Mouse (Mus musculus) small intestine, adult 2 months (tissue): ENCODE data around the gene Hirip3. TPM values are rescaled to one million over a fixed set of nuclear protein-coding genes. Genes with fewer than 3 reads are reported as not detected.

Experiments used
- H3K27ac ChIP-seq: fragments of 200-500 bp; 2 replicates; pipeline ENCODE4 v1.5.1; 2012; ENCODE audit warnings: low read depth, low read length, control low read depth, inconsistent platforms; ENCODE audit not compliant: insufficient read depth
- H3K27me3 ChIP-seq: fragments of 200-500 bp; 2 replicates; pipeline ENCODE4 v1.6.1; 2012; ENCODE audit warnings: mild to moderate bottlenecking, moderate library complexity, low read length, inconsistent platforms; ENCODE audit not compliant: control insufficient read depth, insufficient read depth
- H3K36me3 ChIP-seq: fragments of 200-500 bp; 2 replicates; pipeline ENCODE4 v1.6.1; 2012; ENCODE audit warnings: mild to moderate bottlenecking, low read length, control low read depth, inconsistent platforms; ENCODE audit not compliant: control insufficient read depth, insufficient read depth
- H3K4me1 ChIP-seq: fragments of 200-500 bp; 2 replicates; pipeline ENCODE4 v1.6.1; 2012; ENCODE audit warnings: low read length, inconsistent platforms, mixed read lengths; ENCODE audit not compliant: control insufficient read depth, insufficient read depth, insufficient read length
- H3K4me3 ChIP-seq: fragments of 200-500 bp; 2 replicates; pipeline ENCODE4 v1.5.1; 2012; ENCODE audit warnings: low read depth, mild to moderate bottlenecking, control low read depth, inconsistent platforms, low read length, moderate library complexity
- CTCF ChIP-seq: fragments of 200-500 bp; IDR thresholded peaks from 2 replicates; pipeline ENCODE4 v1.5.1; 2012; ENCODE audit warnings: low read depth, mild to moderate bottlenecking, control low read depth, inconsistent platforms, low read length, moderate library complexity, mixed read lengths; ENCODE audit not compliant: insufficient replicate concordance, insufficient read length; ENCODE audit errors: extremely low read depth
- POLR2A ChIP-seq: fragments of 200-500 bp; IDR thresholded peaks from 2 replicates; pipeline ENCODE4 v1.6.1; 2012; ENCODE audit warnings: low read depth, mild to moderate bottlenecking, control low read depth, inconsistent platforms, low read length, moderate library complexity
- WGBS: fragments of 180-500 bp; shearing (Covaris S2); methylation state at CpG from one replicate; pipeline ENCODE4 v1.1.7; 2018; 5-methylcytosine and 5-hydroxymethylcytosine counted together
- polyA plus RNA-seq: library from polyadenylated mRNA; depleted of rRNA; stranded (reverse); fragments of >200 nt; gene quantifications from 2 replicates; pipeline ENCODE4 v1.2.3, GENCODE M21; 2012; rRNA removed

Gene Hirip3
- polyA plus RNA-seq, 1 experiment: 3.6 TPM

DNA sequence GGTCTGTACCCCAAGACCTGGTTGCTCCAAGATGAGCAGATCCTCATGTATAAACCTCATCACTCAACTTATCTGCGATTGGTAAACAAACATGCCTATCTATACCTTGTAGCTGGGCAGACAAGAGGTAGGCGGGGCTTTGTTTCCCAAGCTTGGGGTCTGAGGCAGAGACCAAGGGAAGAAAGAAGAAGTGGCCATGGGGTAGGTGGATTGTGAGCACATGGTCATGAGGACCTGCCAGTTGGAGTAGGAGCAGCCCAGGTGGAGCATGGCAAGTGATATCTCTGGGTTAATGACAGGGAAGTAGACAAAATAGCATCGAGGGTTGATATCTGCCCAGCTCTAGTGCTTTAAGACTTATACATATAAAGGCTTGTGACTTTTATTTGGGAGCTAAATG, 53.1 kb downstream of the Hirip3 start:
- H3K27ac ChIP-seq: no peak overlapping the region
- no peak overlapping the region for H3K4me3 ChIP-seq
- no peaks in the 10 kb centered on the region for H3K4me1 ChIP-seq
- TF ChIP-seq CTCF (no peak), POLR2A (no peak)
- no peaks in the 10 kb centered on the region for H3K36me3 ChIP-seq
- H3K27me3 ChIP-seq: no peaks in the 10 kb centered on the region
- WGBS: 46% methylated on average over 3 of the region's 3 CpGs

Other genes starting within 250 kb of the Hirip3 start
- 32.5 and 97.9 TPM in 2 replicates for gene Nupr1, start 231.1 kb upstream of the Hirip3 start, polyA plus RNA-seq
- 16.7 and 23.9 TPM in 2 replicates for gene Sgf29, start 212.7 kb upstream of the Hirip3 start, polyA plus RNA-seq
- gene Sult1a1, start 185.5 kb upstream of the Hirip3 start, polyA plus RNA-seq: 5.0 and 7.4 TPM in 2 replicates
- 35.8 and 40.6 TPM in 2 replicates for gene Bola2, start 166.6 kb upstream of the Hirip3 start, polyA plus RNA-seq
- gene Slx1b, start 166.2 kb upstream of the Hirip3 start, polyA plus RNA-seq: 7.9 and 16.0 TPM in 2 replicates
- gene Coro1a, start 154.2 kb upstream of the Hirip3 start, polyA plus RNA-seq: 114 and 157 TPM in 2 replicates
- gene Mapk3, start 102.4 kb upstream of the Hirip3 start, polyA plus RNA-seq: 208 and 472 TPM in 2 replicates
- 5.0 and 24.4 TPM in 2 replicates for gene Gdpd3, start 95.6 kb upstream of the Hirip3 start, polyA plus RNA-seq
- 153 and 244 TPM in 2 replicates for gene Ypel3, start 85.0 kb upstream of the Hirip3 start, polyA plus RNA-seq
- gene Tbx6, start 80.5 kb upstream of the Hirip3 start, polyA plus RNA-seq: 1.4 and 2.4 TPM in 2 replicates
- gene Ppp4c, start 69.5 kb upstream of the Hirip3 start, polyA plus RNA-seq: 101 and 199 TPM in 2 replicates
- 2.2 and 4.1 TPM in 2 replicates for gene Fam57b, start 64.3 kb upstream of the Hirip3 start, polyA plus RNA-seq
- not detected in 2 replicates for gene 4930451I11Rik, start 30.3 kb upstream of the Hirip3 start, polyA plus RNA-seq
- gene Doc2a, start 14.6 kb upstream of the Hirip3 start, polyA plus RNA-seq: not detected in 2 replicates
- 16.5 and 42.8 TPM in 2 replicates for gene Ino80e, start 405 bp downstream of the Hirip3 start, polyA plus RNA-seq
- gene Taok2, start 22.7 kb downstream of the Hirip3 start, polyA plus RNA-seq: 42.3 and 77.4 TPM in 2 replicates
- gene Tmem219, start 60.9 kb downstream of the Hirip3 start, polyA plus RNA-seq: 51.5 and 143 TPM in 2 replicates
- 9.1 and 18.8 TPM in 2 replicates for gene Kctd13, start 66.9 kb downstream of the Hirip3 start, polyA plus RNA-seq
- gene Asphd1, start 87.6 kb downstream of the Hirip3 start, polyA plus RNA-seq: 0.18 and 0.19 TPM in 2 replicates
- 1.3 and 2.6 TPM in 2 replicates for gene Sez6l2, start 88.6 kb downstream of the Hirip3 start, polyA plus RNA-seq
- 157 and 467 TPM in 2 replicates for gene Cdipt, start 113.9 kb downstream of the Hirip3 start, polyA plus RNA-seq
- 0.15 and 0.74 TPM in 2 replicates for gene Cdiptos, start 114.1 kb downstream of the Hirip3 start, polyA plus RNA-seq
- 148 and 353 TPM in 2 replicates for gene Mvp, start 152.6 kb downstream of the Hirip3 start, polyA plus RNA-seq
- gene Pagr1b, start 154.5 kb downstream of the Hirip3 start, polyA plus RNA-seq: 0.76 and 2.9 TPM in 2 replicates
- gene Pagr1a, start 155.4 kb downstream of the Hirip3 start, polyA plus RNA-seq: 1.6 and 3.7 TPM in 2 replicates
- gene Gm42742, start 159.1 kb downstream of the Hirip3 start, polyA plus RNA-seq: 9.5 and 26.4 TPM in 2 replicates
- gene Prrt2, start 159.2 kb downstream of the Hirip3 start, polyA plus RNA-seq: 1.3 and 2.7 TPM in 2 replicates
- 103 and 248 TPM in 2 replicates for gene Maz, start 165.1 kb downstream of the Hirip3 start, polyA plus RNA-seq
- 3.7 and 5.8 TPM in 2 replicates for gene Kif22, start 180.5 kb downstream of the Hirip3 start, polyA plus RNA-seq
- 4,647 and 5,350 TPM in 2 replicates for gene Zg16, start 225.4 kb downstream of the Hirip3 start, polyA plus RNA-seq
- gene AI467606, start 229.4 kb downstream of the Hirip3 start, polyA plus RNA-seq: 21.2 and 22.7 TPM in 2 replicates